Mouse (Mus musculus) embryonic facial prominence, embryonic 12.5 days (tissue): ENCODE measurements around the gene Mfap1a. TPM values are rescaled to one million over a fixed set of nuclear protein-coding genes. Genes with fewer than 3 reads are reported as not detected.
A peak's percentile ranks its signal among the peaks of the same experiment; 100 is the strongest.

Source experiments
- ATAC-seq: fragments of 200-750 bp; cut with Nextera tagmentation; 2 replicates; pipeline ENCODE4 v1.8.0; 2017; ENCODE audit not compliant: insufficient number of reproducible peaks, insufficient read depth, low FRiP score, low TSS enrichment
- H3K27ac ChIP-seq: fragments of 300-500 bp; sonication (generic); 2 replicates; pipeline ENCODE4 v1.5.1; 2016; ENCODE audit warnings: mild to moderate bottlenecking
- H3K27me3 ChIP-seq: fragments of 300-500 bp; sonication (generic); 2 replicates; pipeline ENCODE4 v1.6.1; 2016; ENCODE audit warnings: mild to moderate bottlenecking, moderate library complexity
- H3K36me3 ChIP-seq: fragments of 300-500 bp; sonication (generic); 2 replicates; pipeline ENCODE4 v1.6.1; 2016; ENCODE audit warnings: mild to moderate bottlenecking
- H3K4me1 ChIP-seq: fragments of 300-500 bp; sonication (generic); 2 replicates; pipeline ENCODE4 v1.6.1; 2016
- H3K4me2 ChIP-seq: fragments of 300-500 bp; sonication (generic); replicated peaks from 2 replicates; pipeline ENCODE4 v1.6.1; 2016; ENCODE audit warnings: mild to moderate bottlenecking, moderate library complexity
- H3K4me3 ChIP-seq: fragments of 300-500 bp; sonication (generic); 2 replicates; pipeline ENCODE4 v1.5.1; 2016; ENCODE audit warnings: mild to moderate bottlenecking
- H3K9ac ChIP-seq: fragments of 300-500 bp; sonication (generic); 2 replicates; pipeline ENCODE4 v1.6.1; 2016; ENCODE audit warnings: mild to moderate bottlenecking, moderate library complexity
- H3K9me3 ChIP-seq: fragments of 300-500 bp; sonication (generic); 2 replicates; pipeline ENCODE4 v1.6.1; 2016; ENCODE audit warnings: mild to moderate bottlenecking, moderate library complexity
- WGBS: fragments of 180-500 bp; shearing (Covaris S2); methylation state at CpG from one replicate; pipeline ENCODE4 v1.1.7; 2016; 5-methylcytosine and 5-hydroxymethylcytosine counted together
- microRNA-seq: library from miRNA; unstranded; fragments of <30 nt; microRNA quantifications from one replicate; pipeline ENCODE4, GENCODE M21; 2017
- polyA plus RNA-seq: library from polyadenylated mRNA; unstranded; fragments of >200 nt; fragmentation: Nextera tagmentation; extraction: Ambion mirVana; gene quantifications from 2 replicates; pipeline ENCODE4 v1.2.1, GENCODE M21; 2016

Gene Mfap1a
- polyA plus RNA-seq, 1 experiment from 2014 or later = 32.5 TPM

DNA sequence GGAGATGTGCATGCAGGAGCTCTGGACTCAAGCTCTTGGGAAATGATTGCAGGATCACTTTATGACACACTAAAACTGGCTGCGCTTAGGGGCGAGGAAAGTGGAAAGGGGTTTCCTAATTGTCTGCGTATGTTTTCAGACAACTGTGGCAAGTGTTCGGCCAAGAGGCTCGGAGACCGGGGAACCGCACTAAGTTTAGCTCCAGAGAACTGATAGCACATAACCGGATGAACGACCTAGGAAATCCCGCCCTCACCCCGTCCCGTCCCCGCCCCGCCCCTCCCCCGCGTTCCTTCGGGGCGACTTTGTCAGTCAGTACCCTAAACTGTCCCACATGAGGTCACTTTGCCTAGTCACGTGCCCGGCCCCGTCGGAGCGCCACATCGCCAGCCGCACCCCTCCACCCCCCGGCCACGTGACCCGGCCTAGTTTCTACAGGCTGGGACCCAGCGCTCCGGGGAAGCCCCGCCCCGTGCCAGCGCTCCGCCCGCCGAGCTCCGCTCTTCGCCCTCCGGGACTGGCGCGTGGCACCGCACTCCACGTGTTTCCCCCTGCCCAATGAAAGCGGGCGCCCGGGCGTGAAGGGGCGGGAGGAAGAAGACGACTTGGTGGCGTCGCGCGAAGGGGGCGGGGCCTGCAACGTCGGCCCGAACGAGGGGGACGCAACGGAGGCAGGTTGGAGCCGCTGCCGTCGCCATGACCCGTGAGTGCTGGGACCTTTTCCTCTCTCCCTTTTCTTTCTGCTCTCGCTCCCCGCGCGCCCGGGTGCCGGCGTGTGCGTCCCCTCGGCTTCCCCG lies 57.5 kb downstream of the Mfap1a start, which contains the start of gene Serf2:
TSS of gene Serf2 (plus strand) at position 457 of the 797 bp plus-strand sequence.
- ATAC-seq = peak; percentile 97
- Histone ChIP-seq H3K4me2 (peak within 1 kb of the TSS; percentile 96), H3K9me3 (no peaks in the 10 kb centered on the region), H3K4me1 (peaks cover 22% of the 10 kb centered on the region), H3K27me3 (no peaks in the 10 kb centered on the region), H3K36me3 (peaks cover 21% of the 10 kb centered on the region), H3K9ac (peak within 1 kb of the TSS; percentile 97), H3K4me3 (peak within 1 kb of the TSS; percentile 99), H3K27ac (peak within 1 kb of the TSS; percentile 97)
- WGBS = under 1% methylated on average over 67 of the region's 74 CpGs

DNA sequence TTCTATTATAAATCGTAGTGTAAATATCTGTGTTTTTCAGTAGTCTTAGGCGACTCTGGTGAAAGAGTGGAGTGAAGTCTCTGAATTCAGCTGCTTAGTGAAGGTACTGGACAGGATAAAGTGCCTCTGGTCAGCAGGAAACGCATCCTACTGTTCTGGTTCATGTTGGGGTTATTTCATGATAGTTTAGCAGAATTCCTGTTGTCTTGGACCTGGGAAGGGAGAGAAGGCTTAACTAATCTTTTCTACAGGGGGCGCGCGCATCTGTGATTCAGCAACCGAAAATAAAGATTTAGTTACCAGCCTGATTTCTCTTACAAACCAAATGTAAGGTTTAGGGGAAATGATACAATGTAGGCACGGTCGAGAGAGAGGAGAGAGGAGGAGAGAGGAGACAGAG lies 58.3 kb downstream of the Mfap1a start:
- WGBS = 16% methylated on average over 9 of the region's 9 CpGs
- no peaks in the 10 kb centered on the region for H3K27me3 ChIP-seq

DNA sequence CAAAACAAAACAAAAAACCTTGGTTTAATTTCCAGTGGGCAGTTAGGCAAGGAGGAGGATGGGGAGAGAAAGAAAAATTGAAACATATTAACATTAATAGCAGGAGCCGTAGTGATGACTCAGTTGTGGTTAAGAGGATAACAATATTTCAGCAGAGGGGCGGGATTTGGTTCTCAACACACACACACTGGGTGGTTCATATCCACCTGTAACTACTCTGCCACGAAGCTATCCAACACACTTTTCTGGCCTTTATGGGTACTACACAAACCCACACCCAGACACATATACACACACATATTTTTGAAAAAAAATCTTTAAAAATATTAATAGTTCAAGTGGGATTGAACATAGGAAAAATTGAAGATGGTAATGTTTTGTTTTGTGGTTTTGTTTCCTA lies 59.5 kb downstream of the Mfap1a start:
- Histone ChIP-seq H3K4me1 (peaks cover 30% of the 10 kb centered on the region), H3K36me3 (0 out of 2 replicates have a peak, but pooled peaks cover 3% of the 10 kb centered on the region), H3K9me3 (no peaks in the 10 kb centered on the region), H3K4me3 (no peak overlapping the region), H3K27ac (no peak overlapping the region), H3K4me2 (no peak overlapping the region), H3K9ac (no peak overlapping the region), H3K27me3 (peaks cover 4% of the 10 kb centered on the region; the same call in 1 of the 2 replicates)
- ATAC-seq = no peak
- WGBS = 87% methylated on average over 3 of the region's 3 CpGs

More for the DNA sequence above, 58.3 kb downstream of the Mfap1a start:
- Histone ChIP-seq H3K36me3 (peaks cover 14% of the 10 kb centered on the region), H3K27ac (peak overlapping the region; percentile 97), H3K4me3 (peak overlapping the region; percentile 99), H3K4me2 (peak overlapping the region; percentile 96), H3K4me1 (peaks cover 23% of the 10 kb centered on the region), H3K9me3 (no peaks in the 10 kb centered on the region), H3K9ac (peak overlapping the region; percentile 44)
- no peak for ATAC-seq

DNA sequence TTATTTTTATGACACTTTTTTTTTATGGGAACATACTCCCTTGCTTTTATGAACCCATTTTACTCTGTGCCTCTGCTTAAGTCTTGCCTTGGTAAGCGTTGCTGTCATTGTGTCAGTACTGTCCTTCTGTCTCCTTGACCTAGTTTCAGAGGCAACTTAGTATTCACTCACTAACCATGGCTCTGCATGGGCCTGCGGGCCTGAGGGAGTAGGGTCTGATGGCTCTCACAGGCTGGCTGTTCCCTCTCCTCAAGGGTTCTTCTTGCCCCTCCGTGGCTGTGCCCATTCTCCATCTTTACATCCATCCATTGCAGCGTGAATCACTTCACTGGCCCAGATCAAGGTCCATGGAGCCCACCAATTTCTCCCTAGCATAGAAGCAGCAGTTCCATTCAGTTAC lies 60.0 kb downstream of the Mfap1a start:
- Histone ChIP-seq H3K9ac (no peak overlapping the region), H3K4me1 (peaks cover 32% of the 10 kb centered on the region), H3K4me2 (no peak overlapping the region), H3K4me3 (no peak overlapping the region), H3K27ac (no peak overlapping the region), H3K36me3 (0 out of 2 replicates have a peak, but pooled peaks cover 2% of the 10 kb centered on the region), H3K27me3 (peaks cover 9% of the 10 kb centered on the region; the same call in 1 of the 2 replicates), H3K9me3 (no peaks in the 10 kb centered on the region)
- no peak for ATAC-seq
- 84% methylated on average over 4 of the region's 4 CpGs for WGBS

DNA sequence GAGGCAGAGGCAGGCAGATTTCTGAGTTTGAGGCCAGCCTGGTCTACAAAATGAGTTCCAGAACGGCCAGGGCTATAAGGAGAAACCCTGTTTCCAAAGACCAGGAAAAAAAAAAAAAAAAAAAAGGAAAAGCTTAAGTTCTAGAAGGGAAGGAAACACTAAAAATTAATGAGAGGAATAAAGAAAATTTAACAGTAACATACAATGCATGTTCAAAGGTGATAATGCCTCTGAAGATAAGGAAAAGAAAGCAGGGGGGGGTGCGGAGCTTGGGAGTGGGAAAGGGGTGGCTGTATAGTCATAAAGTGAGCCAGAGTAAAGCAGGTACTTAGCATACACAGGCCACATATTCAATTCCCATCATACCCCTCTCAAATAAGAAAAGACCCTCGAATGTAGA lies 61.3 kb downstream of the Mfap1a start:
- ATAC-seq = no peak
- WGBS = 85% methylated on average over 3 of the region's 3 CpGs
- Histone ChIP-seq H3K36me3 (no peaks in the 10 kb centered on the region), H3K4me3 (no peak overlapping the region), H3K27ac (no peak overlapping the region), H3K9ac (no peak overlapping the region), H3K4me1 (peaks cover 20% of the 10 kb centered on the region), H3K4me2 (no peak overlapping the region), H3K9me3 (no peaks in the 10 kb centered on the region), H3K27me3 (peaks cover 9% of the 10 kb centered on the region; the same call in 1 of the 2 replicates)

DNA sequence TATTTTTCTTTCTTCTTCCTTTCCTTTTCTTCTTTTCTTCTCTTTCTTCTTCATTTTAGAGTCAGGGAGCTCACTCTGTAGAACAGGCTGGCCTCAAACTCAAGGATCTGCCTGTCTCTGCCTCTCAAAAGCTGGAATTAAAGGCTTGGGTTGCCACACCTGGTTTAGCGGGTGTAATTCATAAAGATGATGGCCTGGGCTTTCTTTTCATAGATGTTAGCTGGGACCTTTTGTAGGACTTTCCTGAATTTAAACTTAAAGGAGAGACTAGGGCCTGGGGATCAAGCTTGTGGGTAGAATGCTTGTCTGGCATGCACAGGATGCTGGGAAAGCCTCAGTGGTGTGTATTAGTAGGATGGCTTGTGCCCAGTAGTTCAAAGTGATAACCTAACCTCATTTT lies 62.3 kb downstream of the Mfap1a start, which contains the start of gene Ell3:
TSS of gene Ell3 (minus strand) at position 101 of the 400 bp plus-strand sequence.
- no peaks in the 10 kb centered on the region for H3K9me3 ChIP-seq
- peaks cover 7% of the 10 kb centered on the region for H3K36me3 ChIP-seq
- H3K9ac ChIP-seq = no peak within 1 kb of the TSS
- no peak for ATAC-seq
- H3K4me1 ChIP-seq = peaks cover 19% of the 10 kb centered on the region
- peak within 1 kb of the TSS; percentile 86 for H3K4me2 ChIP-seq
- WGBS = 90% methylated on average over 1 of the region's 1 CpGs
- no peak within 1 kb of the TSS for H3K27ac ChIP-seq
- peaks cover 9% of the 10 kb centered on the region; the same call in 1 of the 2 replicates for H3K27me3 ChIP-seq
- no peak within 1 kb of the TSS for H3K4me3 ChIP-seq

DNA sequence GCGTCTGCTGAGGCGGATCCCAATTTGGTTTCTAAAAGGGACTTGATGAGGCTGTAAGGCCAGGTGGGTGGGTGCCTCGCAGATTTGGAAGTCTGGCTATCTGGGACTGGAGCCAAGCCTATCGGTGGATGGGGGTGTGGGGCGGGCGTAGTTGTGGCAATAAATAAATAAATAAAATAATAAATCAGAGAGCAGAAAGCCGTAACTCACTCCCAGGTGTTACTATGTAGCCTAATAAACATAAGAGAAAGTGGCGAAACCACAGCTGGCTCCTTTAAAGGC lies 63.5 kb downstream of the Mfap1a start:
- Histone ChIP-seq H3K9ac (0 out of 2 replicates have a peak overlapping the region, but pooled peaks have one; percentile 51), H3K36me3 (peaks cover 19% of the 10 kb centered on the region), H3K27me3 (peaks cover 9% of the 10 kb centered on the region; the same call in 1 of the 2 replicates), H3K27ac (no peak overlapping the region), H3K4me2 (peak overlapping the region; percentile 86), H3K4me1 (peaks cover 17% of the 10 kb centered on the region), H3K4me3 (peak overlapping the region; percentile 46), H3K9me3 (no peaks in the 10 kb centered on the region)
- ATAC-seq = no peak
- WGBS = 19% methylated on average over 8 of the region's 8 CpGs

DNA sequence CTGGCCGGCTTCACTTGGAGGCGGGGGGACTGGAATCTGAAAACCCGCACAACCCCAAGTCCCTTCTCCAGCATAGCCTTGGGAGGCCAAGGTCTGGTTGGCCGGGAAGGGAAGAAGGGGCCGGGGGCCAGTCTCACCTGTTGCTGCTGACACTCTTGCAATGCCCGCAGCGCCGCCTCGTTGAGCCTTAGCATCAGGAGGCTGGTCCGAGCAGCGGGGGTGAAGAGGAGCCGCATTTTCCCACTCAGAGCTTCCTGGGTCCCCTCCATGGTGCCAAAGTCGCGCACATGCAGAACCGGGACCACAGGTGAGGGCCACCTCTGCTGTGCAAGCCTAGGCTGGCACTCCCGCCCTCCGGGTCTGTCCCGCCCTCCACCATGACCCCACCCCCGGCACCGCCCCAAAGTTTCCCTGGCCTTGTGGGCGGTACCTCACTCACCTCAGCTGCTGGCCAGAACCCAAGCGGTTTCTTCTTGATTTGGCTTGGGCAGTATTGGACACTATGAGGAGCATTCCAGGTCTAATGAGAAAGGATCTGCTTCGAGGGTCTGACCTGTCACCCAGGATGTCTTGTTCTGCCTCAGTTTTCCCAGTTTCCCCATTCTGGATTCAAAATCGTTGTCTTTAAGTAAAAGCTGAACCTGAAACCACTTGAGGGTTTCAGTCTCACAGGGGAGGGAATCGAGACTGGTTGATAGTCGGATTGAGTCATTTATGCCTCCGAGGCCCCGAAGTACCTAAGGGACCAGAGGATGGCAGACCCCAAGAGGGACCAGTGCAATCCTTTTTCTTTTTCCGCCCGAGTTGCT lies 64.0 kb downstream of the Mfap1a start:
- peaks cover 24% of the 10 kb centered on the region for H3K36me3 ChIP-seq
- no peaks in the 10 kb centered on the region for H3K9me3 ChIP-seq
- ATAC-seq = peak; percentile 57; the same call in 1 of the 2 replicates
- H3K4me2 ChIP-seq = peak overlapping the region; percentile 86
- H3K9ac ChIP-seq = peak overlapping the region; percentile 51
- H3K4me3 ChIP-seq = peak overlapping the region; percentile 46
- H3K27me3 ChIP-seq = peaks cover 9% of the 10 kb centered on the region; the same call in 1 of the 2 replicates
- H3K27ac ChIP-seq = no peak overlapping the region
- H3K4me1 ChIP-seq = peaks cover 15% of the 10 kb centered on the region
- WGBS = 2% methylated on average over 30 of the region's 30 CpGs

Small RNA genes within 50 kb of the gene (microRNA-seq; reads per million reads assigned to microRNA genes)
- gene Gm22953 = not detected

Other genes with a start within 250 kb of the Mfap1a start
- gene Trp53bp1, start 235.3 kb downstream of the Mfap1a start, polyA plus RNA-seq = 125 and 128 TPM in 2 replicates
- 3.9 and 4.4 TPM in 2 replicates for gene Map1a, start 217.1 kb downstream of the Mfap1a start, polyA plus RNA-seq
- gene Ppip5k1, start 151.3 kb downstream of the Mfap1a start, polyA plus RNA-seq = 13.4 and 13.9 TPM in 2 replicates
- 10.2 and 13.0 TPM in 2 replicates for gene Ckmt1, start 149.0 kb downstream of the Mfap1a start, polyA plus RNA-seq
- gene Strc, start 119.5 kb downstream of the Mfap1a start, polyA plus RNA-seq = 0.03 TPM in 1 of 2 replicates, not detected in the other
- 634 and 678 TPM in 2 replicates for gene Pdia3, start 92.9 kb downstream of the Mfap1a start, polyA plus RNA-seq
- gene Catsper2, start 92.9 kb downstream of the Mfap1a start, polyA plus RNA-seq = 2.1 and 4.2 TPM in 2 replicates
- 12.4 and 15.6 TPM in 2 replicates for gene Ell3, start 62.4 kb downstream of the Mfap1a start, polyA plus RNA-seq
- 495 and 504 TPM in 2 replicates for gene Serf2, start 57.5 kb downstream of the Mfap1a start, polyA plus RNA-seq
- 128 and 143 TPM in 2 replicates for gene Hypk, start 53.4 kb downstream of the Mfap1a start, polyA plus RNA-seq
- not detected in 2 replicates for gene Serinc4, start 49.9 kb downstream of the Mfap1a start, polyA plus RNA-seq
- gene Mfap1b, start 32.6 kb downstream of the Mfap1a start, polyA plus RNA-seq = 62.6 and 64.2 TPM in 2 replicates
- 8.0 and 8.2 TPM in 2 replicates for gene Wdr76, start 58 bp upstream of the Mfap1a start, polyA plus RNA-seq